Mouse (Mus musculus) ovary, adult 18-20 months (tissue): Measurements from ENCODE around the gene Cdc42ep5.
A peak's percentile ranks its signal among the peaks of the same experiment; 100 is the strongest.

Source experiments
- DNase-seq: peaks from one replicate; pipeline ENCODE4 v3.0.0; 2022; ENCODE audit warnings: low spot score, mixed read lengths

The Cdc42ep5 gene

DNA sequence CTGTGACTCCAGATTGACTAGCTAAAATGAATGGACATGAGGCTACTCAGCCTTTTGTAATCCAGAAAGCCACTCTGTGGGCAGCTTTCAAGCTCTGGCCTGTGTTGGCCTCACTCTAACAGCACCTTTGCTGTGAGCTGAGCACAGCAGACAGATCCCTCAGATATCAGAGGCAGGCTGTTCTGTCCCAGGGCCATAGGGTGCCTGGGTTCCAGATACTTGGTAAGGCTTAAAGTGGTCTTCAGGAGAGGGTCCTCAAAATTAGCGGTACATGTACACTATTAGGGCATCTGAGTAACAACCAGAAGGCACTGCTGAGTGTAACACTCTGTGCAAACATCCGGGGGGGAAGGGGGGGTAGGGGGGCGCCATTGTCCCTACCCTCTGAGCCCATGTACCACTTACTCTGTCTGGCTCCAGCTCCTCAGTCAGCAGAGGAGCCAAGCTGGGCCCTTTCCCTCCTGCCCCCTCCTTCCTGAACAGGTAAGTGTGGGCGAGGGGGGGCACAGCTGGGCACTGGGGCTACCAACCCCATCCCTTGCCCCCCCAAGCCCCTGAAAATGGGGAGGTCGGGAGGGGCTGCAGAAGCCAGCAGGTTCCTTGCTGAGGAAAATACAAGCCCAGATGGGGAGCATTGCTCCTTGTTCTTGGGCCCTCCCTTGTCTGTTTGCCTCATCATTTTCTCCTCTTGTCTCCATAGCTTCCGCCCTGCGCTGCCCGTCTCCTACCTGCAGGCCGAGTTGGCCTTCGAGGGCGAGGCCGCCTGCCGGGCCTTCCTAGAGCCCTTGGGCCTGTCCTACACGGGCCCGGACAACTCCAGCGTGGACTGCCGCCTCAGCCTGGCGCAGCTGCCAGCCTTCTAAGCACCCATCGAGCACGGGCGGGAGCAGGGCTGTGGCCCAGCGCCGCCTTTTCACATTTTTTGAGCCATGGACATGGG lies 18.1 kb downstream of the Cdc42ep5 start:
- DNase-seq: no peak

DNA sequence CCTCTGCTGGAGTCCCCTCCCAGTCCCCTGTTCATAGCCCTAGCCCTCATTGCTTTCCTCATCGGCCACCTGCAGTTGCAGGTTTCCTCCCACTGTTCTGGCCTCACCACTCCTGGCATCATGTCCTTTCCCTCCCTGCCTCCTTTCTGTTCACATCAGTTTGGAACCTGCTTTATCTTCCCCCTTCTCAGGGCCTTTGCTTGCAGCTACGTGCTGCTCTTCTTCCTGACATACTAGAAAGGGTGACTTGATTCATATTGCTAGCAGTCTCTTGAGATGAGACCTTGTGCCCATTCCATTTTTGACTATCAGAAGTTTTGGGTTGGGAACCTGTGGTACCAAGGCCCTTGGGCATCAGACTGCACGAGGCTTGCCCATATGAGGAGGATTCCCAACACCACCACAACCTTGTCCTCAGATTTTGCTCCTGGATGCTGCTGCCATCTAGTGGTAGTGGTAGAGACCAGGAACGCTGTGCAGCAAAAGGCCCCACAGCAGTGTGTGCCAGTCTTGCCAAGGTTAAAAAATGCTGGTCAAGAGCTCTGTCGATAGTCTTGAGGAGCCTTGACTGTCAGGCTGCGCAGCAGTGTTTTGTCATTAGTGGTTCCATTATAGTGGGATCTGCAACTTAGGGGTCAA lies 19.0 kb downstream of the Cdc42ep5 start:
- DNase-seq: peak; percentile 54

DNA sequence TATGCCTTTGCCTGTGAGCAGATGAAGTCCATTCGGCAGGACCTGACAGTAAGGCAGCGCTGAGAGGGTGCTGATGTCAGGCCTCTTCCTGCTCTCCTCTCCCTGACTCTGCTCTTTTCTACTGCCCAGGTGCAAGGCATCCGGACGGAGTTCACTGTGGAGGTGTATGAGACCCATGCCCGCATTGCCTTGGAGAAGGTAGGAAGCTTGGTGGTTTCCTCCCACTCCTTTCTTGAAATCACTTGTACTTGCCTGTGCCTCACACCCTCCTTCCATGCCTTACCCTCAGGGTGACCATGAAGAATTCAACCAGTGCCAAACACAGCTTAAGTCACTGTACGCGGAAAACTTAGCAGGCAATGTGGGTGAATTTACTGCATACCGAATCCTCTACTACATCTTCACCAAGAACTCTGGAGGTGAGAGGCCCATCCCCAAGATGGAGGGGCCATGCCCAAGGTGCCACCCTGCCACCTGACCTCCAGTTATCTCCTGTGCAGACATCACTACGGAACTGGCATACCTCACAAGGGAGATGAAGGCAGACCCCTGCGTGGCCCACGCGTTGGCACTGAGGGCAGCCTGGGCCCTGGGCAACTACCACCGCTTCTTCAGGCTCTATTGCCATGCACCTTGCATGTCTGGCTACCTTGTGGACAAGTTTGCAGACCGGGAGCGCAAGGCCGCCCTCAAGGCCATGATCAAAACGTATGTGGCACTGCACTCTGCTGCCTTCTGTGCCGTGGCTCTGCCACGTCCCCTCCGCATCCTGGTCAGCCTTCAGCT lies 19.7 kb downstream of the Cdc42ep5 start:
- no peak for DNase-seq

DNA sequence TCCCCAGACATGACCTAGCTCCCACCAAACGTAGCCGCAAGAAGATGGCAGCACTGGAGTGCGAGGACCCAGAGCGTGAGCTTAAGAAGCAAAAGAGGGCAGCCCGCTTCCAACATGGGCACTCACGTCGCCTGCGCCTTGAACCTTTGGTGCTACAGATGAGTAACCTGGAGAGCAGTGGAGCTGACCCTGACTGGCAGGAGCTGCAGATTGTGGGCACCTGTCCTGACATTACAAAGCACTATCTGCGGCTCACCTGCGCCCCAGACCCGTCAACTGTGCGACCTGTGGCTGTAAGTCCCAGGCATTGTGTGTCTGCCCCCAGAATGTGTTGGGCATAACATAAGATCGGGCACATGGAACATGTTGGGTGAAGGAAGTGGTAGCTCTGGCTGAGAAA lies 20.6 kb downstream of the Cdc42ep5 start:
- no peak for DNase-seq

DNA sequence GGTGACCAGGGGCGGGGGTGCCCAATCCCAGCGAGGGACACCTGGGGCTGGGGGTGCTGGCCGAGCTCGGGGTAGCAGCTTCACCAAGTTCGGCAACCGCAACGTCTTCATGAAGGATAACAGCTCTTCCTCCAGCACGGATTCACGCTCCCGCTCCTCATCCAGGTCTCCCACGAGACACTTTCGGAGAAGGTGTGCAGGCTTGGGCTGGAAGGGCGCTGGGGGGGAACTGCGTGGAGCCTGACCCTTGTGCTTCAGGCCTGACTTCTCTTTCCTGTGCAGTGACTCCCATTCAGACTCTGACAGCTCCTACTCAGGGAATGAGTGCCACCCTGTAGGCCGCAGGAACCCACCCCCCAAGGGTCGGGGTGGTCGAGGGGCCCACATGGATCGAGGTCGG lies 21.2 kb downstream of the Cdc42ep5 start:
- no peak for DNase-seq

DNA sequence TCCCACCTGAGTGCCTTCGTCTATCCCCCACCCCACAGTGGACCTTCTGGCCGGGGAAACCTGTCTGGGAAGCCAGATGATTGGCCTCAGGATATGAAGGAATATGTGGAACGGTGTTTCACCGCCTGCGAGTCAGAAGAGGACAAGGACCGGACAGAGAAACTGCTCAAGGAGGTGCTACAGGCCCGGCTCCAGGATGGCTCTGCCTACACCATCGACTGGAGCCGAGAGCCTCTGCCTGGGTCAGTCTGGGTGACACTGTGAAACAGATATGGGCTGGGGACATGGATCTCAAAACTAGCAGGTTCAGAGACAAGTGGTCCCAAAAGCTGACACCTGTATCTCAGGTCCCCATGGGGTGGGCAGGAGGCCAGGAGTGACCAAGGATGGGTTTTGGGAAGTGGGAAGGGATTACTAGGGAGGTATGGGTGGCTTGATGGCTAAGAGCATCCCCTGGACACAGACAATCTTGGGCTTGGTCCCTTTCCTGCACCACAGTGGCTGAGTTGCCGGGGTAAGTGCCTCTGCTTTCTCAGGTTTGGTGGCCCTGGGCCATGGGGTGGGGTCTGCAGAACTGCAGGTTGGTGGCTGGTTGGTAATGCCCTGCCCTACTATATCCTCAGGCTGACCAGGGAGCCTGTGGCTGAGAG lies 21.7 kb downstream of the Cdc42ep5 start:
- DNase-seq: no peak

DNA sequence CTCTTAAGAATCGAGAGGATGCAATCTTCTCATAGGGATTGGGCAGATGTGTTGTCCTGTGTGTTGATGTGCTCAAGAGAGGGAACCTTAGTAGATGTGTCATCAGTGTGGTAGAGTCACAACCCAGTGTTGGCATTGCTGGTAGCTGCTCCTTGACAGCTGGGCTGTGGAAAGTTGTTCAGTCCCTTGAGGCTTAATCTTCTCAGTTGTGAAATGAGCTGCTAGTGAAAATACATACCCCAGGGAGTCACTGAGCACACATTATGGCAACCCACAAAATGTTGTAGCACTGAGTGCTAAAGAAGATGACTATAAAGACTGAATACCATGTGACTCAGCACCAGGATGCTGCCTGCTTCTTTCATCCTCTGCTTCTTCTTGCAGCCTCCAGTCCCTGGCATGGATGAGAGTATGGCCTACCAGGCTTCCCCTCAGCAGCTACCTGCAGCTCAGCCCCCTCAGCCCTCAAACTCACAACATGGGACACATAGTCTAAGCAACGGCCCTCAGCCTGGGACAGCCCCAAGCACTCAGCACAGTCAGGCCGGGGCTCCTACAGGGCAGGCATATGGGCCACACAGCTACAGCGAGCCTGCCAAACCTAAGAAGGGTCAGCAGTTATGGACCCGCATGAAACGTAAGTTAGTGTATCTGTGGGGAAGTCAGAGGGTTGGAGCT lies 22.9 kb downstream of the Cdc42ep5 start:
- DNase-seq: no peak

DNA sequence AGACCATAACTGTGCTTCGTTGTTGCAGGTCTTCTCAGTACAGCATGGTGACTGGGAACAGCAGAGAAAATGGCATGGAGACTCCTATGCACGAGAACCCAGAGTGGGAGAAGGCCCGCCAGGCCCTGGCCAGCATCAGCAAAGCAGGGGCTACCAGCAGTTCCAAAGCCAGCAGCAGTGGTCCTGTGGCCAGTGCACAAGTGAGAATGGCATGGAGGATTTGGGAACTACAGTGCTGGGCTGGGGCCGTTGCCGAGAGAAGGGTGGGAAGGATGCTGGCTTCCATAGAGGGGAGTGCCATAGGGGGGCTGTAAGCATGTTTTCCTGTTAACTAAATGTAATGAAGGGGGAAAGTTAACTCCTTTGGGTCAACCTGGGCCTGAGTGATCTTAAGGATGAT lies 25.3 kb downstream of the Cdc42ep5 start:
- DNase-seq: no peak

DNA sequence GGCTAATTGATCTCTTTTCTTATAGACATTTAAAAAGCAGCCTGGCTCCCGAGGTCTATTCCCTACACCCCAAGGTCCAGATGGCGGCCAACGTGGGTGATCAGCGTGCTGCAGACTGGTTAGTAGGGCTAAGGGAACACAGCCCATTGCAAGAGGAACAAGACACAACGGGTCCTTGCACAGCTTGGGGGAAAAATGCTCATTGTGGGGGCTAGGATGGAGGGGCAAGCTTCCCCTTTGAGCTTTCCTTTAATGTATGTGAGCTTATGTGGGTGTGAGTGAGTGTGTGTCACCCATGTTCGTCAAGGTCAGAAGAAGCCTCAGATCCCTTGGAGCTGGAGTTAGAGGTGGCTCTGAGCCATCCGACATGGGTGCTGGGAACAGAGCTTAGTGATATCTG lies 26.0 kb downstream of the Cdc42ep5 start:
- no peak for DNase-seq

DNA sequence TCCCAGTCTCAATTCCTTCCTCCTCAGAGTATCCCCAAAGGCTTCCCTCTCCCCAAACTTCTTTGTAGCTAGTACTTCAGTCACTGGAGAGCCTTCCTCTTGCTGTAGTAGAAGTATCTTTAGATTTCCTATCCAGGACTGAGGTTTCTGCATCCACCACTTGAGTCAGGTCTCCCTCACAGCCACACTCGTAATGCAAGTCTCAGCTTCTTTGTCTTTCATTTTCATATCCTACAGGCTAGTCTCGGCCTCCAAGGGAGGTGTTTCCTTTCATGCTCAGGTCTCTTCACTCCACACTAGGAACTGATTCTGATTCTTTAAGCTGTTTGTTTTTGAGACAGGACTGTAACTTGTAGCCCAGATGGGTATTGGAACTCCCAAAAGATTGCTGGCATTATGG lies 26.5 kb downstream of the Cdc42ep5 start:
- DNase-seq: no peak

DNA sequence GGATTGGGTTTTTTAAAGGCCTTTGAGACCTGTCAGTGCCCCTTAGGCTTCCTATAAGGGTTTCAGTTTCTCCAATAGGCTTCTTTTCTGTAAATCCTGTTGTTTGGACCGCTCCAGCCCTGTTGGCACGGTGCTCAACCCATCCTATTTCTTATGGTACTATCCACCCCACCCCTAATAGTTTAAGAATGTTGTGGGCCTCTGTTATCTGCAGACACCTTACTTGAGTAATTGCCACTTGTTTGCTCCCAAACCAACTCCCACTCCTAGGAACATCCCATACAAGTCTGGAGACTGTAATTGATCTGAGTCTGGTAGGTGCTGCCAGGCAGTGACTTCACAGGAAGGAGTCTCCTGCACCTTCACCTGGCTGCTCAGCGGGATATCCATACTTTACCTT lies 26.9 kb downstream of the Cdc42ep5 start:
- no peak for DNase-seq

DNA sequence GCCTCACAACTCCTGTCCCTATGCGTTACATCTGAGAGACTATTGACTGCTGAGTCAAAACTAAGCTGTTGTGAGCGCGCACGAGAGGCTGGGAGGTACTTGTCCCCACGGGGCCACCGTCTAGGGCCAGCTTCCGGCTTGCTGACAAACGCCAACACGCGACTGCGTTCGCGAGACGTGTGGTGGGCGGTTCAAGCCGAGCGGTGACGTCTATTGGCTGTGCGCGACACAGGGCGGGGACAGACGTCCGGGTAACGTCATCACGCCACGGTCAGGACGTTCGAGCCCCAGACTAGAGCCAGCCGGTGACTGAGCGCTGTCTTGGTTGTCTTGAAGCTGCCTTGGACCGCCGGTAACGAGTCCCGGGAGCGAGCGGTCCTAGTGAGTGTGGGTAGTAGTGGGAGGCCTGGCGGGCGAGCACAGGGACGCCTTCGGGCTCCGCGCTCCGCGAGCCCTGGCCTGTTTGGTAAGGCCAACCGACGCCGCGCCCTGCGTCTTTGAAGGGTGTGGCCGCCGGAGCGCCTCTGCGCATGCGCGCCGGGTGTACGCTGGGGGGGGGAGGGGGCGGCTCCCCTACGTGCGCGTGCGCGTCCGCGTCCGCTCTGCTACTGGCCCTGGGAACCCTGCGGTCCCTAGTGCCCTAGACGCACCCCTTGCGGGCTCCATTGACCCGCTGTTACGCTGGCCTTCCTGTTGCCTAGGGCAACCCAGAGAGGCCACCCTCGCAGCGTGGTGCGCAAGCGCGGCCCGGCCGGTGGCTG lies 27.7 kb downstream of the Cdc42ep5 start, which contains the start of gene Leng8:
Leng8 (plus strand) TSS at position 269 of the 761 bp plus-strand sequence.
- peak; percentile 99 for DNase-seq

DNA sequence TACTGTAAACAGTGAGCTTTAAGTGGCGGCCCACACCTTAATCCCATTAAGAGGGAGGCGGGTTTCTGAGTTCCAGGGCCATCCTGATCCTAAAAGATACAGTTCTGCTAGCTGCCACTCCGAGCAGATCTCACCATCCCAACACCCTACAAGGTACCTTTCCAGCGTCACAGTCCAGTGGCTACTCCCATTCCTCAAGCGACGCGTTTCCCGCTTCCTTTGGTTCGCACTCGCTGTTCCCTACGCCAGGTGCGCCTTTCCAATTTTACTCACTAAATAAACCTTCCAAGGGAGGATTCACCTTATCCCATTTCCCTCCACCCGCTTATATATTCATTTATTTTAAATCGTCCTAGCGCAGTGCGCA lies 28.3 kb downstream of the Cdc42ep5 start:
- DNase-seq: no peak

DNA sequence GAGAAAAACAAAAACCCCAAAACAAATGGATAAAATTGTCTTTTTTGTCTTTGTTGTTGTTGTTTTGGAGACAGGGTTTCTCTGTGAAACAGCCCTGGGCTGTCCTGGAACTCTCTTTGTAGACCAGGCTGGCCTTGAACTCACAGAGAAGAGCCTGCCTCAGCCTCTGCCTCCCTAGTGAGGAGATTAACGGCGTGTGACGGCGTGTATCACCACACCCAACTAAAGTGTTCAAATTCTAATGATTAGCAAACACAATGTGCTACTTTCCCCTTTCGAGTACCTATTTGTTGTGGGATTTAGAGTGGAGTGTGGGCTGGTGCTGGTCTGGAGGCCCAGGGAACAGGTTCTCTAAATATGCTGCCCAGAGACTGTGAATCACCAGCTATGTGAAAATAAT lies 29.7 kb downstream of the Cdc42ep5 start:
- no peak for DNase-seq

DNA sequence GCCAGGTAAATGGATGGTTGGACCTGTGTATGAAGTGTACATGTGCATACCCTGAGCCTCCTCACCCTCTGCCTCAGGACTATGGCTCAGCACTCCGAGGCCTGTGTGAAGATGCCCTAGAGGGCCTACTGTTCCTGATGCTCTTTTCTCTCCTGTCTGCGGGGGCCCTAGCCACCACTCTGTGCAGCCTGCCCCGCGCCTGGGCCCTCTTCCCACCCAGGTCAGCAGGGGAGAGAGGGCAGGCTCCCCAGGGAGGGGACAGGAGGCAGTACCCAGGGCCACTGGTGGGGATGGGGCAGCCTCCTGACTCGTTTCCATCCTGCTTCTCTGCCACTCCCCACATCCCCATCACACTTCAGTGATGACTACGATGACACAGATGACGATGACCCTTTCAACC lies 31.7 kb downstream of the Cdc42ep5 start:
- DNase-seq: no peak

DNA sequence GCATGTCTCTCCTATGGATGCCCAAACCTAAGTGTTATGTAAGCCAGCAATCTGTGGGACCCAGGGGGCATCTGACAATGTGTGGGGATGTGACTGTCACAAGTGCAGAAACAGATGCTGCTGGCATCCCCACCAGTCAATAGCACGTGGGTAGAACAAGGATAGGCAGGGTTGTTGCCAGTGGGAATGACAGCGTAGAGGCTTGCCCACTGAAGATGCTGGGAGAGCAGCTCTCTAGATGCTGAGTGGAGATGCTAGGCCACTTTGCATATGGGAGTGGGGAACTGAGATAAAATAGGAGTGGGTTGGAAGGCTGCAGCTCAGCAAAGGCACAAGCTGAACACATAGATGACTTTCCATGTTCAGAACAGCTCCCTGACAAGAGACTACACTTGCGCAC lies 32.1 kb downstream of the Cdc42ep5 start:
- DNase-seq: no peak

DNA sequence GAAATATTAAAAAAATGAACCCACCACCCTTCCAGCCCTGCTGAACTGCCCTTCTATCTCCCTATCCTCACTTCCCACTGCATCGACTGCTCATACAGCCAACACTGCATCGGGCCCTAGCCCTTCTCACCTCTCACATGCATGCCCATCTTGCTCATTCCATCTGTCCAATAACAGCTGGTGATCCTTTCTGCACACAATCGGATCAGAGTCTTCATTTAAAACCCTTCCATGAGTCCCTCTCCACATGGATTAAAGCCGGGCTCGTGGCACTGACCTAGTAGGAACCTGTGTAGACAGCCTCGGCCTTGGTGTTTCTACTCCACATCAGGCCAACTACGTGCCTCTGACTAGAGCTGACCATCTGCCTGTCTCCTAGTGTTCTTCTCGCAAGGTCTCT lies 32.7 kb downstream of the Cdc42ep5 start:
- no peak for DNase-seq

DNA sequence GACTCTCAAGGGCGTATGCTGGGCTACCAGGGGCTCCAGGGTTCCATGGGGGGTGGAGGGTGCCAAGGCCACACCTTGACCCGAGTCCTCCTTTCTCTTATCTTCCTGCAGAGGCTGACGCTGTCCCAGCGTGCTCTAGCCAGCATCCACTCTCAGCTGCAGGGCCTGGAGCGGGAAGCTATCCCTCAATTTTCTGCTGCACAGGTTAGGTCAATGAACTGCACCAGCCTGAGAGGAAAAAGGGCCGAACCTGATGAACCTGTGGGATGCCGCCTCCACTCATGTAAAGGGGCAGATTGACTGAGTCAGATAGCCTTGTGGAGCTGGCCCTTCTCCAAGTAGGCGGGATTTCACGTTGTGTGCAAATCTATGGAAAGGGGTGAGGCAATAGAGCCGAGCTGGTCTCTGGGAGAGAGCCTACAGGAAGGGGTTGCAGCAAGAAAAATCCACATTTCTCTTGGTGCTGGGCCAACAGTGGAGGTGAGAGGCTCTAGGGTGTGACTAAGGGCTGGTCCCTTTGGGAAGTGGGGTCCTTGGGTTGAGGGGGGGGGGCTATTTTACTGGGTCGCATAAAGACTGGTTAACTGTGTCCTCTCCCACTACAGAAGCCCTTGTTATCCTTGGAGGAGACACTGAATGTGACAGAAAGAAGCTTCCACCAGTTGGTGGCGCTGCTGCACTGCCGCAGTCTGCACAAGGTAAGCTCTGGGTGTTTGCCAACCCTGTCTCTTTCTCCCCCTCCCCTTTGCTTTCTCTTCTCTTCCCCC lies 33.8 kb downstream of the Cdc42ep5 start:
- DNase-seq: no peak

DNA sequence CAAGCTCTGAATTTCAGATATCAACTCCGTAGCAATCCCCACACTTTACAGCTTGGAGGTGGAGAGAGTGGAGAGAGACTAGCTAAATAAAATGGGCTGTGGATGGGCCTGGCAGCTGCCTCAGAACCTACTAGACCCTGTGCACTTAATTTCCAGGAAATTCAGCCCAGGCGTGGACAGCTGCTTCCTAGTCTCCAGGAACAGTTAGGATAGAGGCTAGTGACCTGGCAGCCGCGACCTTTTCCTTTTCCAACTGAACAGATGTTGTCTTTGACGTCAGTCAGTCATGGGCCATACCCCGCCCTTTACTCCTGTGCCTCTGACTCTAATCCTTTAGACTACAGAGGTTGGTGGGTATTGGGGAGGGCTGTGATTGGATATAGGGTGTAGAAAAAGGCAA lies 35.8 kb downstream of the Cdc42ep5 start:
- DNase-seq: no peak

DNA sequence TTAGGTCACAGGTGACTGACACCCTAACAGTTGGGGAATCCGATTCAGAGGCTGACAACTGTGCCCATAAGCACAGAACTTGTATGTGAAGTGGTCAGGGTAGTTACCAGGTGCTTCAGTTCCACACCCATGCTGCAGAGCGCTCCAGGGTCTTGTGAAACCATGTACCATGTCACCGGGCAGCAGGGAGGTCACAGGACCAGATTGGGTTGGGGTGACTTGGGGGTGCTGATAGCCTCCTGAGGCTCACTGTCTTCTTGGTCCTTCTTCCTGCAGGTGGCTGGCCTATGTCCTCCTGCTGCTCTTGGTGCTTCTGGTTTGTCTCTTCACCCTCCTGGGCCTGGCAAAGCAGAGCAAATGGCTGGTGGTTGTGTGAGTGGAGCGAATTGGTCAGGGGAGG lies 36.8 kb downstream of the Cdc42ep5 start:
- DNase-seq: no peak
